Mouse (Mus musculus) urinary bladder, postnatal 10 days (tissue): Measurements from ENCODE around the gene Slco1b2.
"Not testable (repeated sequence)": the region's sequence is repeated elsewhere in the genome, so short reads cannot be mapped to it uniquely, and the experiment has no call there.

Source experiments
- DNase-seq: peaks from one replicate; pipeline ENCODE4 v3.0.0; 2022; ENCODE audit warnings: low spot score

Gene Slco1b2

DNA sequence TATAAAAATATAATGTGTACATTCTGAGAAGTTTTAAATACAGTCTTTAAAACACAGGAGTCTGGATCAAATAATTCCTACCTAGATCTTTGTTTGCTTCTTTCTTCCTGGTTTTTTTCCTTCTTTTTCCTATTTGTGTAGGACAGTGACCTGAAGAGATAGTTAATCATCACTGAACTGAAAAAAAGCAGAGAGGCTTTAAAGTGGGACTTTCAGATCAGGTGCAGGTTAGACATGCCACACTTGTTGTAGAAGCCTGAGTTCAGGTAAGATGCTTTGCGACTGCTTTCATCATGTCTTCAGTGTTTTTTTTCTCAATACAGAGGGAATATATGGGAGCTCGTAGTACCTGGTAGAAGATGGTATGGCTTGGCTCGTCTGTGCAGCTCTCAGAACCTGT, at the start of gene Slco1b2:
Slco1b2 (plus strand) TSS at position 228 of the 400 bp plus-strand sequence.
- DNase-seq: no peak

DNA sequence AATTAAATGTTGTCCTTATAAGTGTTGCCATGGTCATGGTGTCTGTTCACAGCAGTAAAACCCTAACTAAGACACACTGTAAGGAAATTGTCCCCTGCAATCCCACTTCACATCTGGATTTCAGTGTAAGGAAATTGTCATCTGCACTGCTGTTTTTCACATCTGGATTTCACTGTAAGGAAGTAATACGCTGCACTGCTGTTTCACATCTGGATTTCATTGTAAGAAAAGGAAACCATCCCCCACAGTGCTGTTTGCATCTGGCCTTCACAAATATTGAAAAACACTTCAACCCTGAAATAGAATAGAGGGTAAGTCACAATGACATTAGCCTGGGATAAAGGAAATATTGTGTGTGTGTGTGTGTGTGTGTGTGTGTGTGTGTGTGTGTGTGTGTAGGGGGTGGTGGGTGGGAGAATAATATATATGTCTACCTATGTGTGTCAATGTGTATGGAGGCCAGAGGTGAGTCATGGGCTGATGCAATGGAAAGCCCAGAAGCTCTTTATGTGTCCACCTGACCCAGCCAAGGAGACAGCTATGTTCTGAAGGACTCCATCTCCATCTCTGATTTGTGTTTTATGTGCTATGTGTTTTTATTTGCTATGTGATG, 44.4 kb upstream of the Slco1b2 start:
- no peak for DNase-seq

DNA sequence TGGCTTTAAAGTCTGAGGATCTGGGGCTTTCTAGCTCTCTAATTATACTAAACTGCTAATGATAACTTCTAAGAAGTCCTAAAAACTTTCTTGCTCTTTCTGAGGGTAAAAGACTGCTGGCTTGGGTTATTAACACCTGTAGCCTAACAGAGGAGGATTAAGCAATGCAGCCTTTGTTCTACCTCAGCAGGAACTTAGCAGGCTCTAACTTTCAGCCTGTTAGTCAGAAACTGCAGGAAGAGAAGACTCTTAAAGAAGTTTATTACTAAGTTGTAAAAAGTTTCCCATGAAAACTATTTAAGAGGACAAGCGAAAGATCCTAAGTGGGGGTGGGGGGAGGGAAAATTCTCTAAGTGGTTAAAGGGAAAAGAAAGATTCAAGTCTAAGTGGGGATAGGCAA, 39.3 kb upstream of the Slco1b2 start:
- no peak for DNase-seq

DNA sequence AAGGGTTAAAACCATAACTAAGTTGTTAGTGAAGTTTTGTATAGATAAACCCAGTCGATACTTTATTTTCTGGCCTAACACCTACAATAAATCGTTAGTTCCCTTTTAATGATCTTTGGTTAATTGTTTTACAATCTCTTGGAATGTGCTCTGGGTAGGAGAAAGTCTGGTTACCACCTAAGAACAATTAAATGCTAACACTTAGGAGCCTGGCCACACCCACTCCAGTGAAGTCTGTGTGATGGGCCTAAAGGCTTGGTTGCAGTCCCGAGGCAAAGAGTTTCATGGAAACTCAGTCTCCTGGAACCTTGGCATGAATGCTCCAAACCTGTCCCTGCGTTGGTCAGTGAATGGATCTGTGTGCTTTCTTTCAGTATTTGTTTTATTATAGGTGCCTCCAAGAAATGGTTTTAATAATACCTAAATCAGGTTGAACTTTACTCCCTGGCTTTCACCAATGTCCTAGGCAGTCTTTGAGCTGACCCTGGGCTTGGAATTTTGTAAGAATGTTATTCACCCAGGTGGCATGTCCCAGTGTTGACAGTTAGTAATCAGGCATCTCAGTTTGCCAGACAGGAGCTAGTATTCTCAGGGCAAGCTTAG, 38.6 kb upstream of the Slco1b2 start:
- DNase-seq: not testable (repeated sequence)

DNA sequence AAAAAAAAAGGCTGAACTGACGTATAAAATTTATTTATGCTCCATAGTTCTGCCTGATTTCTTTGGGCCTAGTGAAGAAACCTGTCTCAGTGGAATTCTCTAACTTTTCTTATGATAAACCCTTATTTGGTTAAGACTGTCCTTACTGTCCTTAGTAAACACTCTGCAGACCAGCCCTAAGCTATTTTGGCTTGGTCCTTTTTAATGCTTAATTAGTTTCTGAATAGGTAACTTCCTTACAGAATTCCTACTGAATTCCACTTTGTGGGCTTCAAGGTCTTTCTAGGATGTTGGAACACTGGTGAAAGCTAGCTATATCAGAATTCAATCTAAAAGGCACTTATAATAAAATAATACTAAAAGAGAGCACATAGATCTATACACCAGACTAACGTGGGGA, 33.2 kb upstream of the Slco1b2 start:
- no peak for DNase-seq

DNA sequence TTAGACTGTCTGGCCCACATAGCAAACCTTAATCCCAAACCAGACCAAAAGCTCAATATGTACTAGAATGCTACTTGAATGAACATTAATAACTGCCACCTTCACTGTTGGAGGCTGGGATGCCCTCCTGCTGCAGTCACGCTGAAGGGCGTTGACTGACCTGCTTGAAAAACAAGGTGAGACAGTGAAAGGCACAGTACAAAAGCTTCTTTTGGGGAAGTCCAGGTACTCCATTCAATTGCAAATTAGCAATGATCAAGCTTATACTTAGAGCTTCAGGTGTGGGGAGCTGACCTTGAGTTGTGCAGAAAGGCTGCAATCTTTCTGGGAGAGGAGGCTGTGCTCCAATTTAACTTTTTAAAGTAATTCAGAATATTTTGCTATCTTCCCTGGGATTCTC, 32.3 kb upstream of the Slco1b2 start:
- no peak for DNase-seq

DNA sequence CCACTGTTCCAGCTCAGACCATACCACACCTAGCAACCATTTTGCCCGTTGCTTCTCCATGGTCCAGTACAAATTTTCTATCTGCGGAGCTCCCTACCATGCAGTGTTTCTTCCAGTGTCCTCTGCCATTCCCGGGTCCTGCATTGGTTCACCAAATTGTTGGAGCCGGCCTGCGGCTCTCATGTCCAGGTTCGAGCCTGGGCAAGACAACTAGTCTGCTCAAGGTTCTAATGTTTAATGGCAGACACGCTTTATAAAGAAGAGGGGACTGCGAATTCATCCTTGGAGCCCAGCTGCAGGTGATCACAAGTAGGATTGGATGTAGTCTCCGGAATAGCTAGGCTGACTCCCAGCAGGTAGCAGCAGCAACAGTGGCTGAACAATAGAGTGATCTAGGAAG, 28.4 kb upstream of the Slco1b2 start:
- DNase-seq: no peak

DNA sequence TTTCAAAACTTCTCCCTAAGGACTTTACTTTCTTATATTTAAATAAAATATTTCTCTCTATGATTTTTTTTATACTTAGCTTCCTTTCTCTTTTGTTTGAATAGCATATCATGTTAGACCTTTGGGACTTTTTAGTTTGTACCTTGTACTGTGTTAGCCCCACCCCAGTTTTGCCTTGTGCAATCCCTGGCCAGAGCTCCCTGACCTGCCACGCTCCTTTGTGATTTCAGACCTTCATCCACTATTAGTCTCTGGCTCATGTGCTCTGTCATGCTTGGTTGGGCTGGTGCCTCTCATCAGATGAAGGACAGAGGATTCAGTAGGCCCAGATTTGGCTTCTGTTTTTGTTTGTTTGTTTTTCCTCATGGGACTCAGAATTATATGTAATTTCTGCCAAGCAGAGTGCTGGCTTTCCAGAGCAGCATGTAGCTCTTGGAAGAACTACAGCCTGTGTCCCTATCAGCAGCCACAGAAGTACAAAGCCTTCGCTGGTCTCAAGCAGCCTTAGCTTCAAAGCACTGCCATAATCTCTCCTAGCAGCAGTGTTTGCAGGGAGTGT, 18.5 kb upstream of the Slco1b2 start:
- no peak for DNase-seq

DNA sequence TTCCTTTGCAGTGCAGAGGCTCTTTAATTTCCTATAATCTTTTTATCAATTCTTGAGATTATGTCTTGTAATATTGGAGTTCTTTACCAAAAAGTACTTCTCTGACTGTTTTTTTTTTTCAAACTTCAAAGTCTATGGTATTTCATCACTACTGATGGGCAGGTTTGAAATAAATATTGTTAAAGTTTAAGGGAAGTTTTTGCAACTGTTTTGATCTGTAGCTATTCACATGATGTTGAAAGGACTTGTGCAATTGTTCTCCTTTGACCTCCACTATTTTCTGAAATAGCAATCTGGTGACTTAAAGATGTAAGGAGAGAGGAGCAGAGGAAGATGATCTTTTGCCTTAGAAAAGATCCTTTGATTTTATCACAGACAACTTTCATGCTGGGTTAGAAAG, 15.3 kb upstream of the Slco1b2 start:
- DNase-seq: no peak

DNA sequence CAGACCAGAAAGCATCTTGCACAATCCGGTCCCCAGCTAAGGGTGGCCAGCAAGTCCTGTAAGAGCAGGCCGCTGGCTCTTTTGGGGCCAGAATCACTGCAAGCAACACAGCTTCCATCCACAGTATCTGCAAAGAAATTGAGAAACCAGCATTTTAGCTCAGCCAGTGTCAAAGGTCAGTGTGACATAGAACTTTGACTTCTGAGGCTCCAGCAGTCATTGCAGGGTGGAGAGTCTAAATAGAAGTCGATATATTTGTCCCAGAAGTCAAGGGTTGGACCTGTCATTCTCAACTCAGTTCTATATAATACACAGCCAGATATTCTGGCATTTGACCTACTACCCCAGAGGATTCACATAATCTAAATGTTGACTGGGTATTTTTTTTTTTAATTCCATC, 14.0 kb upstream of the Slco1b2 start:
- no peak for DNase-seq

DNA sequence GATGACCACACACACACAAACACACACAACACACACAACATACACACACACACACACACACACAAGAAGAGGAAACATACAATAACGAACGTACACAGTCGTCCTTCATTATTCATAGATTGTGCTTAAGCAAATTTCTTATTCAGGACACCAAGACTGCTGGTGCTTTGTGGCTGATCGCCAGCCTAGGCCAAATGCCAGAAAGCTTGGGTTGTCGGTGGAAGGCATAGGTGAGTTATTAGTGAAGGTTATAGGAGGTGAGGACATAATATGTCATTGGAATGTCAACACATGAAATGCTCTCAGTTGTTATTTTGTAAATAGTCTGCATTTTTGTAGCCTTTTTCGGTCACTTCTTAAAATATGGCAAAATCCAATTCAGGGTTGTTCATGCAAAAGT, 3.6 kb downstream of the Slco1b2 start:
- no peak for DNase-seq

DNA sequence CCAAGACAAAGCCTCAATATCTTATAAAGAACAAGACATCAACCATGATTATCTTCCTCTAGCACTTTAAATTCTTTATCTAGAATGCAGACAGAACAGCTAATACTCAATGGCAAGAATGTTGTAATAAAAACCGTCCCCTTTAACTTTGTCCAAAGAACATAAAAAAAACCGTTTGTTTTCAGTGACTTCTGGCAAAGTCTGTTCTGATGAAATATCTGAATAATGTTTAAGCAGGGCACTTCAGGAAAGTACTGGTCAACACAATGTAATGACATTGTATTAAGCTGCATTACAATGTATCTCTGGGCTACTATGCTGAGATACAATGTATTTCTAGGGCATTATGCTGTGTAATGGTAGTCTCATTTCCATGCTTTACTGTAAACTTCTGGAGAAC, 5.9 kb downstream of the Slco1b2 start:
- DNase-seq: no peak

DNA sequence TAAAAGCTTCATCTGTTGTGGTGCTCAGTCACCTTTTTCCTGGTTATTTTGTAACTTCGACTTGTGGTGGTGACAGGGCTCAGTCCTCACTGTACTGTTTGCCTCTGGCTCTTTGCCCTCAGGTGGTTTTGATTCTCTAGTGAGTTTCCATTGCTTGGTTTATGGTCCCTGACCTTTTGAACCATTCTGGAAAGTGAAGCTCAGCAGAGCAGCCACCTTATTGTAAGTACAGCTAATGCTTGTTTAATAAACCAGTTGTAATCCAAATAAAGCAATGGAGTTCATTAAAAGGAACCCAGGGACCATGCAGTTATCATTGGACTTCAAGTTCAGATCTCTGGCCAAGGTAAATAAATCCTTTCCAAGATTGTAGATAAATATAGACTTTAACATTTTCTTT, 11.3 kb downstream of the Slco1b2 start:
- no peak for DNase-seq

DNA sequence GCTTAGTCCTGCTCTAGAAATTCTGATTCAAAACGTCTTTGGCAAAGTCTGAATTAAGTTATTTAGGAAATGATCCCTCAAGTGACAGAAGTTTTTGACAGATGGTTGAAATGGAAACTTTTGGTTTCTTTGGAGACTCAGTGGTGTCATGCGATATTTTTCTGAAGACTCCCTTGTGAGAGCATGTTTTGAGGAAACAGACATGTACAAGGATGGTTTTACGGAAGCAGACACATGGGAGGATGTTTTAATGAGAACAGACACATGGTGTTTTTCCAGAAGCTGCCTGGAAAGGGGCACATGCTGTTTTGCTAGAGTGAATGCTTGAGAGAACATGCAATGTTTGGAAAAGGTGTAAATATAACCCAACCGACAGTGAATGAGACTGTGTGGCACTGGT, 57.7 kb downstream of the Slco1b2 start:
- no peak for DNase-seq

DNA sequence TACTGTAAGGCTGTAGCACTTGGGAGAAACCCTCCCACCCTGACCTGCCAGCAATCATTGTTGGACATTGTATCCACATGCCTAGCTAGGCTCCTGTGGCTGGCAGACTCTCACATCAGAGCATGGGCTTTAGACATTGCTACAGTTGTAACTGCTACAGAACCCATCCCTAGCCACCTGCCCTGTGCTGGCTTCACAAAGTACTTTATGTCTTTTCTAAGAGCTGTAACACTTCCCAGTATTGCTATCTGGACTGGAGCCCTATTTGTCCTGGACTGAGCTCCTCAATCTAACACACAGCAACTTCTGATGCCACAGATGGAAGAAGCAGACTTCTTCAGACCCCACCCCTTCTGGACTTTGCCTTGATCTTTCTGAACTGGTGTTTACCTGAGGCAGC, 61.9 kb downstream of the Slco1b2 start:
- DNase-seq: no peak
